Mouse (Mus musculus) G1E (cell line): ENCODE data around the gene AI481877.

Experiments
- CTCF ChIP-seq: IDR thresholded peaks from 2 replicates; pipeline ENCODE4 v1.5.1; 2012; ENCODE audit warnings: low read depth, low read length, inconsistent platforms, mixed read lengths
- GATA1 ChIP-seq: IDR thresholded peaks from 2 replicates; pipeline ENCODE4 v1.6.1; 2012; ENCODE audit warnings: borderline replicate concordance, low read length, inconsistent platforms, mixed read lengths
- POLR2AphosphoS5 ChIP-seq: IDR thresholded peaks from 2 replicates; pipeline ENCODE4 v1.6.1; 2012; ENCODE audit warnings: low read depth, low read length, inconsistent platforms; ENCODE audit not compliant: insufficient replicate concordance
- TAL1 ChIP-seq: conservative IDR thresholded peaks from 2 replicates; pipeline ENCODE4 v1.6.1; 2012; ENCODE audit warnings: low read depth, low read length, inconsistent platforms, mixed read lengths

DNA sequence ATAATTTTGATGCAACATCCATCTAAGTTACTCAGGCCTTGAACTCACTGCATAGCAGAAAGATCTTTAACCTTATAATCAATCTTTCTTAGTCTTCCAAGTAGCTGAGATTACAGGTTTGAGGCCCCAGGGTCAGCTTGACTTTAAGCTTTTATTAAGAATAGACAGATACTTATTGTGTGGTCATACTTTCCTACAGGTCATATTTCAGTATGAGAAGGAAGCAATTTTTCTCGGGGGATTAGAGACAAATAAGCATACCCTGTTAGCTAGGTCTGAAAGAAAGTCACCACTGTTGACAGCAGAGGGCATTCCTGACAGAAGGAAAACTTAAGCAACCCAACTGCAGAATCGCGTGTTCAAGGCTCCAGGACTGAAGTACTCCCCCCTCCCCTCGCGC lies 130.8 kb downstream of the AI481877 start:
- TF ChIP-seq CTCF (no peak), TAL1 (no peak), POLR2AphosphoS5 (no peak), GATA1 (no peak)
